8 mouse cellular contexts compared by ENCODE assay signal in the genomic region with DNA sequence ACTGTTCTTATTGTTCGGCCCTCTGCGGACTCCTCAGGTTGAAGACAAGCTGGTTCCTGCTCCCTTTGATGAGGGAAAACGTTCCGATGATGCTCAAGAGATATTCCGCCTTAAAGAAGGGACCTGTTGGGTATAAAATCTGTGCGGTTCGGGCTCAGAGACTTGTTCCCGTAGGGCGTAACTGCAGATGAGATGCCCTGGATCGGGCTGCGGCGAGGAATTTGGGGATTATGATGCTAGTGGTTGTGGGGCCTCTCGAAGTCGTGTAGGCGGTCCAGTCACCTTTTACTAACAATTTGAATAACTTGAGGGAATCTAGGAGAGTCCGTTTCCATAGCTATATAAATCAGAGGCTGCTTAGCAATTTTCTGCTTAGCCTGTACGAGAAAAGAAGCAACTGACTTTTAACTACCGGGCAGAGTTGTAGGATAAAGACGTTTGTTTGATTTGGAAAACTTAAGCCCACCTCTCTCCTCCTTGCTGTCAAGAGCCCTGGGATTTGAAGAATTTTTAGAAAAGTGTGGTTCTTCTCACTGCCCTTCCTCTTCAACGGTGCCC. TPM values are rescaled to one million over a fixed set of nuclear protein-coding genes. Genes with fewer than 3 reads are reported as not detected.
DNase-seq lines count a peak whose midpoint lies in the region; ATAC-seq and TF ChIP-seq lines count a peak whose summit lies in the region.

A gene (minus strand): TSS at position 261 of the 558 bp plus-strand sequence.

- H3K9me3 ChIP-seq in kidney, embryonic 14.5 days (ENCODE audit: control insufficient read depth, low read length) = no peaks in the 10 kb centered on the region
- no peaks in the 10 kb centered on the region for H3K9me3 ChIP-seq in embryonic facial prominence, embryonic 14.5 days (ENCODE audit: control insufficient read depth, low read length)
- H3K9me3 ChIP-seq in midbrain, embryonic 15.5 days = no peaks in the 10 kb centered on the region

- no peaks in the 10 kb centered on the region for H3K36me3 ChIP-seq in kidney, embryonic 14.5 days (ENCODE audit: control insufficient read depth, insufficient read depth, low read length)
- H3K36me3 ChIP-seq in embryonic facial prominence, embryonic 14.5 days (ENCODE audit: control insufficient read depth, insufficient read depth, low read length) = no peaks in the 10 kb centered on the region
- no peaks in the 10 kb centered on the region for H3K36me3 ChIP-seq in midbrain, embryonic 15.5 days (replicated peaks)

- WGBS in kidney, embryonic 14.5 days = under 1% methylated on average over 20 of the region's 20 CpGs
- WGBS in embryonic facial prominence, embryonic 14.5 days = under 1% methylated on average over 20 of the region's 20 CpGs
- WGBS in midbrain, embryonic 15.5 days = under 1% methylated on average over 20 of the region's 20 CpGs

- POLR2A ChIA-PET in Patski (lab: Charles Lee) = interaction anchor here (0.7 to 1.4 kb wide), 3 partner anchors 20 to 153 kb away, joined by 3 to 4 read pairs (median 3); no protein-coding TSS in a partner anchor

- peak within 1 kb of the TSS; percentile 62; the same call in 1 of the 2 replicates for H3K27ac ChIP-seq in kidney, embryonic 14.5 days (ENCODE audit: low read depth, low read length)
- H3K27ac ChIP-seq in embryonic facial prominence, embryonic 14.5 days (replicated peaks; ENCODE audit: low read depth, low read length) = no peak within 1 kb of the TSS
- peak within 1 kb of the TSS; percentile 72 for H3K27ac ChIP-seq in midbrain, embryonic 15.5 days

- CTCF ChIA-PET in Patski (lab: Charles Lee) = interaction anchor here (0.7 to 4.7 kb wide), 11 partner anchors 9 to 217 kb away, joined by 3 to 24 read pairs (median 5); a partner anchor contains a TSS

- H3K27me3 ChIP-seq in kidney, embryonic 14.5 days (ENCODE audit: control insufficient read depth, insufficient read depth, low read length) = no peaks in the 10 kb centered on the region
- no peaks in the 10 kb centered on the region for H3K27me3 ChIP-seq in Patski
- H3K27me3 ChIP-seq in embryonic facial prominence, embryonic 14.5 days (replicated peaks; ENCODE audit: control insufficient read depth, insufficient read depth, low read length) = peaks cover 43% of the 10 kb centered on the region
- 0 out of 2 replicates have a peak, but pooled peaks cover 3% of the 10 kb centered on the region for H3K27me3 ChIP-seq in midbrain, embryonic 15.5 days (replicated peaks)

- ATAC-seq in kidney, embryonic 14.5 days (ENCODE audit: low FRiP score, low TSS enrichment) = no peak
- peak; percentile 9 for ATAC-seq in Patski
- ATAC-seq in embryonic facial prominence, embryonic 14.5 days (ENCODE audit: low read depth) = no peak
- peak; percentile 25 for ATAC-seq in midbrain, embryonic 15.5 days (replicated peaks)
- no peak for ATAC-seq in activated CD4-positive, CD25-positive, alpha-beta regulatory T cell, adult 4 months

- in situ Hi-C loops in Patski (cut with MboI; ENCODE audit: low pct_unique_long_range_greater_than_20kb) = loop anchor here (5.0 kb wide), 1 partner anchor 193 kb away; no protein-coding TSS in a partner anchor

- no peaks in the 10 kb centered on the region; the same call in 1 of the 2 replicates for H3K4me1 ChIP-seq in kidney, embryonic 14.5 days (ENCODE audit: control insufficient read depth, insufficient read depth, low read length)
- no peaks in the 10 kb centered on the region for H3K4me1 ChIP-seq in embryonic facial prominence, embryonic 14.5 days (ENCODE audit: control insufficient read depth, insufficient read depth, low read length)
- H3K4me1 ChIP-seq in midbrain, embryonic 15.5 days = peaks cover 24% of the 10 kb centered on the region

- no peak for DNase-seq in kidney, adult 18-20 months
- DNase-seq in Patski (ENCODE audit: low read depth, low spot score) = no peak
- DNase-seq in embryonic facial prominence, embryonic 14.5 days (ENCODE audit: low spot score) = peak; percentile 8
- DNase-seq in layer of hippocampus, postnatal 14 days (ENCODE audit: low spot score in 2 of 2) = no peak
- DNase-seq in kidney, adult 8-10 months = no peak

- H3K4me3 ChIP-seq in kidney, embryonic 14.5 days (ENCODE audit: low read length) = peak within 1 kb of the TSS; percentile 75
- H3K4me3 ChIP-seq in embryonic facial prominence, embryonic 14.5 days (ENCODE audit: low read depth, low read length) = peak within 1 kb of the TSS; percentile 65
- peak within 1 kb of the TSS; percentile 90 for H3K4me3 ChIP-seq in midbrain, embryonic 15.5 days

- no peak for TF ChIP-seq CTCF in Patski (IDR thresholded peaks at IDR 0.05)

- H3K9ac ChIP-seq in kidney, embryonic 14.5 days (ENCODE audit: low read depth, low read length) = peak within 1 kb of the TSS; percentile 77
- H3K9ac ChIP-seq in embryonic facial prominence, embryonic 14.5 days (ENCODE audit: low read depth, low read length) = peak within 1 kb of the TSS; percentile 73
- peak within 1 kb of the TSS; percentile 82 for H3K9ac ChIP-seq in midbrain, embryonic 15.5 days

- H3K4me2 ChIP-seq in kidney, embryonic 14.5 days (replicated peaks; ENCODE audit: low read depth, low read length) = peak within 1 kb of the TSS; percentile 94
- peak within 1 kb of the TSS; percentile 57 for H3K4me2 ChIP-seq in embryonic facial prominence, embryonic 14.5 days (ENCODE audit: low read depth, low read length)
- peak within 1 kb of the TSS; percentile 91 for H3K4me2 ChIP-seq in midbrain, embryonic 15.5 days

RNA-seq across cellular contexts. Expression of the gene that starts here (rescaled TPM):
- polyA plus RNA-seq in kidney, embryonic 14.5 days (2014; fragmentation: Nextera tagmentation; extraction: Ambion mirVana) = 19.8 and 20.9 TPM in 2 replicates
- polyA plus RNA-seq in Patski (2021) = 45.4 TPM
- polyA plus RNA-seq in embryonic facial prominence, embryonic 14.5 days (2014; fragmentation: Nextera tagmentation; extraction: Ambion mirVana) = 8.7 and 8.8 TPM in 2 replicates
- total RNA-seq in layer of hippocampus, postnatal 14 days (2021) = 10 to 100 TPM; 19.6 to 27.8 TPM
- polyA plus RNA-seq in midbrain, embryonic 15.5 days (2015; fragmentation: Nextera tagmentation; extraction: Ambion mirVana) = 28.9 and 34.2 TPM in 2 replicates
- polyA plus RNA-seq in activated CD4-positive, CD25-positive, alpha-beta regulatory T cell, adult 4 months (2017; shearing (Covaris generic)) = 1 to 10 TPM; 1.8 to 2.9 TPM

Comparison
In these comparisons a context has a peak if more than half of its experiments do, and no peak if none do; other contexts are left out.
1. ATAC-seq: peak in Patski (single experiment) and midbrain, embryonic 15.5 days (single experiment); none in kidney, embryonic 14.5 days (single experiment), embryonic facial prominence, embryonic 14.5 days (single experiment) and activated CD4-positive, CD25-positive, alpha-beta regulatory T cell, adult 4 months (single experiment).
2. Peak in every context shown above with its lines, with median percentiles within 50 percentile points of each other: H3K4me2 ChIP-seq, H3K4me3 ChIP-seq and H3K9ac ChIP-seq.